Mouse (Mus musculus) brain, adult 10 weeks (tissue): ENCODE data around the gene Mecr. TPM values are rescaled to one million over a fixed set of nuclear protein-coding genes. Genes with fewer than 3 reads are reported as not detected.

Source experiments
- polyA plus RNA-seq: library from polyadenylated mRNA; stranded (reverse); fragments of 350-450 nt; fragmentation: Illumina TruSeq; extraction: RNeasy Lipid Tissue Mini Kit (QIAGEN cat#74804); gene quantifications from one replicate; pipeline ENCODE4 v1.2.3, GENCODE M21; 2015; ENCODE audit warnings: low read depth, low replicate concordance

The Mecr gene
- polyA plus RNA-seq = 29.4 TPM

GRCm38 (mm10) chr4:131843290-131843743, at the start of gene Mecr:
TSS of gene Mecr (plus strand) at chr4:131843470.

GRCm38 (mm10) chr4:131837872-131838524, 5.3 kb upstream of the Mecr start, which contains the start of gene Ptpru:
TSS of gene Ptpru (minus strand) at chr4:131838288.

GRCm38 (mm10) chr4:131873293-131874168, 30.3 kb downstream of the Mecr start, which contains the start of gene Srsf4:
TSS of gene Srsf4 (plus strand) at chr4:131873617.

Other genes with a start within 250 kb of the Mecr start
- gene Ptpru, start 5.2 kb upstream of the Mecr start, polyA plus RNA-seq = 34.7 TPM
- 54.9 TPM for gene Srsf4, start 30.1 kb downstream of the Mecr start, polyA plus RNA-seq
- gene Tmem200b, start 78.3 kb downstream of the Mecr start, polyA plus RNA-seq = 7.2 TPM
- gene Gm10300, start 231.2 kb downstream of the Mecr start, polyA plus RNA-seq = not detected
- gene Epb41, start 231.9 kb downstream of the Mecr start, polyA plus RNA-seq = 32.4 TPM